Mouse (Mus musculus): ENCODE results near the gene A630001G21Rik. TPM values are rescaled to one million over a fixed set of nuclear protein-coding genes. Genes with fewer than 3 reads are reported as not detected.

The A630001G21Rik gene
- total and polyA plus RNA-seq, 3 experiments = 15.4 to 24.0 TPM; not detected in 1

DNA sequence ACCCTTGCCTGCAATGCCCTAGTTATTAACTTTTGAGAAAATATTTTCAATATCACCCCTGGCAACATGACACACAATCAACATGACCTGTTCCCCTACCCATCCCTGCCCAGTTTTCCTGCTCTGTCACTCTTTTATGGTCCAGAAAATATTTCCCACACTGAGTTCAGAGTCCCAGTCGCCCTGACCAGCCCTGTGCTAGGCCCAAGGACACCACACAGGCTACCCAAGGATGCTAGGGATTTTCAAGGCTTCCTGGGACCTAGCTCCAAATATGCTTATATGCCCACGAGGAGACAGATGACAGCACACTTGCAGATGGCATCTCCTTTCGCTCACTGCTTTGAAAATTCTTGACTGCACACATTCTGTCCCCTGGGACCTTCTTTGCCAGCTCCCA is 569 bp upstream of the A630001G21Rik start:
- peaks cover 13 to 23% of the 10 kb centered on the region in 2 experiments for H3K4me1 ChIP-seq (ENCODE audit: control insufficient read depth in 1 of 2, insufficient read depth in 2 of 2, low read length in 2 of 2)

DNA sequence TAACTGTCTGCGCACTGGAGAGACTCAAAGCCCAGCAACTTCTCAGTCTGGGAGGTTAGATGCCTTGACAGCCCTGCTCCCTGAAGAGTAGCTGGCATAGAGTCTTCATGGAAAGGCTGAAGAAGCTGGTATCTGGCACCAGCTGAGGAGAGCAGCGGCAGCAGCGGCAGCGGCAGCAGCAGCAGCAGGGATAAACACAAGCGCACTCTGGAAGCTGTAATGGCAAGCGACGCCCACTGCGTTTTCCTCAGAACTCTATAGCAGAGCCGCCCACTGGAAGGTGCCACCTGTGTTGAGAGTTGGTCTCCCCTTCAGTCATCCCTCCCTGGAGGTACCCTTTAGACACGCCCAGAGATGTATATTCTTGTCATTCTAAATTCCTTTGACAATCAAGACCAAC is 2.3 kb downstream of the A630001G21Rik start:
- Histone ChIP-seq H3K79me2 (ENCODE audit: control insufficient read depth, insufficient read depth, low read length, poor library complexity) (no peaks in the 10 kb centered on the region), H3K36me3 (ENCODE audit: control insufficient read depth in 1 of 2, insufficient read depth in 2 of 2, low read length in 2 of 2) (peaks cover 0 to 17% of the 10 kb centered on the region in 2 experiments; a peak in 2 of 4 replicates), H3K27ac (ENCODE audit: control insufficient read depth, low read depth, low read length) (no peak overlapping the region), H3K4me3 (ENCODE audit: control insufficient read depth in 1 of 2, insufficient read depth in 1 of 2, low read depth in 2 of 2, low read length in 2 of 2) (no peak overlapping the region), H3K9ac (ENCODE audit: control insufficient read depth, low read depth, low read length, poor library complexity, severe bottlenecking) (no peak overlapping the region), H3K4me1 (ENCODE audit: control insufficient read depth in 1 of 2, insufficient read depth in 2 of 2, low read length in 2 of 2) (peaks cover 13 to 26% of the 10 kb centered on the region in 2 experiments), H3K9me3 (replicated peaks; ENCODE audit: insufficient read depth, low read length) (no peaks in the 10 kb centered on the region), H3K27me3 (ENCODE audit: control insufficient read depth in 1 of 2, insufficient read depth in 2 of 2, low read length in 2 of 2) (no peaks in the 10 kb centered on the region)
- TF ChIP-seq MEF2A (IDR thresholded peaks at IDR 0.05; ENCODE audit: extremely low read depth, insufficient replicate concordance, low read depth, low read length, poor library complexity, severe bottlenecking) = no peak
- no peak for TF ChIP-seq MYB (IDR thresholded peaks at IDR 0.05; ENCODE audit: low read depth, low read length)
- TF ChIP-seq MYC (IDR thresholded peaks at IDR 0.05; ENCODE audit: low read depth, low read length) = no peak
- TF ChIP-seq GATA1 (IDR thresholded peaks at IDR 0.05; ENCODE audit: low read depth, low read length) = no peak
- TF ChIP-seq POLR2AphosphoS2 (IDR thresholded peaks at IDR 0.05; ENCODE audit: low read length) = no peak
- TF ChIP-seq ELF1 (IDR thresholded peaks at IDR 0.05; ENCODE audit: low read depth, low read length) = no peak
- no peak for TF ChIP-seq TCF12 (IDR thresholded peaks at IDR 0.05; ENCODE audit: low read depth, low read length)
- no peak for TF ChIP-seq ZMIZ1 (IDR thresholded peaks at IDR 0.05; ENCODE audit: low read depth, low read length)
- no peak for TF ChIP-seq POLR2AphosphoS5 (IDR thresholded peaks at IDR 0.05; ENCODE audit: borderline replicate concordance, low read depth, low read length)
- no peak for TF ChIP-seq SIN3A (IDR thresholded peaks at IDR 0.05; ENCODE audit: low read length)
- no peak for TF ChIP-seq HCFC1 (IDR thresholded peaks at IDR 0.05; ENCODE audit: low read depth, low read length)
- TF ChIP-seq TAL1 (IDR thresholded peaks at IDR 0.05; ENCODE audit: low read length) = no peak
- no peak for DNase-seq (ENCODE audit: low read depth, low spot score)

More for the DNA sequence above, 569 bp upstream of the A630001G21Rik start:
- Histone ChIP-seq H3K27ac (ENCODE audit: control insufficient read depth, low read depth, low read length) (peak overlapping the region; percentile 57), H3K9ac (ENCODE audit: control insufficient read depth, low read depth, low read length, poor library complexity, severe bottlenecking) (no peak overlapping the region), H3K4me3 (ENCODE audit: control insufficient read depth in 1 of 2, insufficient read depth in 1 of 2, low read depth in 2 of 2, low read length in 2 of 2) (no peak overlapping the region; a peak in 1 of 4 replicates), H3K79me2 (ENCODE audit: control insufficient read depth, insufficient read depth, low read length, poor library complexity) (no peaks in the 10 kb centered on the region), H3K9me3 (replicated peaks; ENCODE audit: insufficient read depth, low read length) (no peaks in the 10 kb centered on the region), H3K27me3 (ENCODE audit: control insufficient read depth in 1 of 2, insufficient read depth in 2 of 2, low read length in 2 of 2) (no peaks in the 10 kb centered on the region), H3K36me3 (ENCODE audit: control insufficient read depth in 1 of 2, insufficient read depth in 2 of 2, low read length in 2 of 2) (peaks cover 0 to 17% of the 10 kb centered on the region in 2 experiments; a peak in 2 of 4 replicates)
- DNase-seq (ENCODE audit: low read depth, low spot score) = no peak
- TF ChIP-seq MAZ (IDR thresholded peaks at IDR 0.05; ENCODE audit: low read depth, low read length) (no peak), GATA1 (IDR thresholded peaks at IDR 0.05; ENCODE audit: low read depth, low read length) (no peak), POLR2AphosphoS5 (IDR thresholded peaks at IDR 0.05; ENCODE audit: borderline replicate concordance, low read depth, low read length) (no peak), NELFE (IDR thresholded peaks at IDR 0.05; ENCODE audit: low read depth, low read length) (no peak), BHLHE40 (IDR thresholded peaks at IDR 0.05; ENCODE audit: borderline replicate concordance, low read depth, low read length) (no peak), JUND (IDR thresholded peaks at IDR 0.05; ENCODE audit: low read depth, low read length) (no peak), GABPA (IDR thresholded peaks at IDR 0.05; ENCODE audit: low read depth, low read length) (no peak), CHD2 (IDR thresholded peaks at IDR 0.05; ENCODE audit: low read length) (no peak), CTCF (IDR thresholded peaks at IDR 0.05 in 2 of 3, conservative IDR thresholded peaks at IDR 0.05 in 1 of 3; ENCODE audit: control insufficient read depth in 1 of 3, insufficient read depth in 1 of 3, low read depth in 2 of 3, low read length in 3 of 3, poor library complexity in 1 of 3, severe bottlenecking in 1 of 3) (no peak), CHD1 (IDR thresholded peaks at IDR 0.05; ENCODE audit: low read depth, low read length) (no peak), MAX (IDR thresholded peaks at IDR 0.05; ENCODE audit: low read length) (no peak)

Measured in MEL (cell line).